Mouse (Mus musculus): Measurements from ENCODE around the gene Mrpl36. TPM values are rescaled to one million over a fixed set of nuclear protein-coding genes. Genes with fewer than 3 reads are reported as not detected.
A peak's percentile ranks its signal among the peaks of the same experiment; 100 is the strongest.

The Mrpl36 gene
- polyA plus RNA-seq, 1 experiment from 2014 or later, result 145 TPM

- Histone ChIP-seq H3K27me3 (ENCODE audit: poor library complexity, severe bottlenecking) (peaks cover 48% of the 10 kb centered on the region), H3K36me3 (replicated peaks) (no peaks in the 10 kb centered on the region), H3K4me1 (peaks cover 24% of the 10 kb centered on the region), H3K27ac (no peak overlapping the region), H3K4me3 (no peak overlapping the region), H3K9me3 (no peaks in the 10 kb centered on the region)
- WGBS, result 28% methylated on average over 8 of the region's 8 CpGs
- peak; percentile 63 for DNase-seq (ENCODE audit: extremely low spot score, low spot score)
Observed at GRCm38 (mm10) chr13:73310183-73310929, 18.0 kb upstream of the Mrpl36 start.

- H3K36me3 ChIP-seq (replicated peaks), result peaks cover 95% of the 10 kb centered on the region
- 98% methylated on average over 4 of the region's 4 CpGs for WGBS
- no peaks in the 10 kb centered on the region for H3K27me3 ChIP-seq (ENCODE audit: poor library complexity, severe bottlenecking)
Observed at GRCm38 (mm10) chr13:73320048-73320447, 8.3 kb upstream of the Mrpl36 start.

GRCm38 (mm10) chr13:73322626-73323025 is 5.7 kb upstream of the Mrpl36 start:
- no peak overlapping the region for H3K27ac ChIP-seq
- 91% methylated on average over 10 of the region's 10 CpGs for WGBS
- no peak for DNase-seq (ENCODE audit: extremely low spot score, low spot score)
- H3K4me1 ChIP-seq, result peaks cover 8% of the 10 kb centered on the region
- peaks cover 92% of the 10 kb centered on the region for H3K36me3 ChIP-seq (replicated peaks)
- H3K4me3 ChIP-seq, result no peak overlapping the region
- peaks cover under 1% of the 10 kb centered on the region; the same call in 1 of the 2 replicates for H3K9me3 ChIP-seq
- no peaks in the 10 kb centered on the region for H3K27me3 ChIP-seq (ENCODE audit: poor library complexity, severe bottlenecking)

More at GRCm38 (mm10) chr13:73320048-73320447, 8.3 kb upstream of the Mrpl36 start:
- Histone ChIP-seq H3K9me3 (peaks cover 5% of the 10 kb centered on the region; the same call in 1 of the 2 replicates), H3K4me1 (no peaks in the 10 kb centered on the region), H3K4me3 (no peak overlapping the region), H3K27ac (no peak overlapping the region)
- DNase-seq (ENCODE audit: extremely low spot score, low spot score), result no peak

GRCm38 (mm10) chr13:73323406-73323805 is 4.9 kb upstream of the Mrpl36 start:
- H3K27ac ChIP-seq, result no peak overlapping the region
- DNase-seq (ENCODE audit: extremely low spot score, low spot score), result no peak
- WGBS, result 94% methylated on average over 4 of the region's 4 CpGs
- H3K27me3 ChIP-seq (ENCODE audit: poor library complexity, severe bottlenecking), result no peaks in the 10 kb centered on the region
- H3K4me3 ChIP-seq, result no peak overlapping the region
- H3K4me1 ChIP-seq, result peaks cover 12% of the 10 kb centered on the region
- H3K9me3 ChIP-seq, result no peaks in the 10 kb centered on the region; the same call in 1 of the 2 replicates
- peaks cover 84% of the 10 kb centered on the region for H3K36me3 ChIP-seq (replicated peaks)

DNA sequence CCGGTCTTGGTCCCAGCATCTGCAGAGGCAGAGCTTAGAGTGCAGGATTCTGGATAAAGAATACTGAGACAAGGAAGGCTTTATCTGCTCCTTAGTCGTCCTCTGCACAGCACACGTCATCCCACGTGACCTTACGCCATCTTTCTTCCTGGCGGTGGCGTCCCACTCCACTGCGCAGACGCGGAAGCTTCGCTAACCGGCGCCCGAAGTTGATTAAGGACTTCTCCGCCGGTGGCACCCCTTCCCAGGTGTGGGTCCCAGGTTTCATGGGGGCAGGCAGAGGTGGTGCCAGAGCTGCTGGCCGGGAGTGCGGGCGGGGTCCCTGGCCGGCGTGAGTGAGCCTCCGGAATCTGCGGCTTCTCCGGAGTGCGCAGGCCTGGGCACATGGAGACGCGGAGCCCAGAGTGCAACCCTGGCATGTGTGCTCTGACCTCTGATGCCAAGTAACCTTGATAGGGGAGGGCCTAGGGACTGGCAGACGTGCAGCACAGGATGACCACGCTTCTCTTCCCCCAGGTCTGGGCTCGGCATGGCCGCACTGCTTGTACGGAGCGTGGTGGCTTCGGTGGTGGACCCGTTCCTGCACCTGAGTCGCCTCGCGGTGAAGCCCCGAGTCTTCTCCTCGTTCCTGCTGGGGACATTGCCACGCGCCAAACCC is 2.7 kb downstream of the Mrpl36 start:
- Histone ChIP-seq H3K4me3 (peak overlapping the region; percentile 91), H3K36me3 (replicated peaks) (peaks cover 11% of the 10 kb centered on the region), H3K9me3 (no peaks in the 10 kb centered on the region; the same call in 1 of the 2 replicates), H3K27ac (peak overlapping the region; percentile 94), H3K4me1 (peaks cover 42% of the 10 kb centered on the region), H3K27me3 (ENCODE audit: poor library complexity, severe bottlenecking) (no peaks in the 10 kb centered on the region)
- under 1% methylated on average over 42 of the region's 42 CpGs for WGBS
- peak; percentile 80 for DNase-seq (ENCODE audit: extremely low spot score, low spot score)

GRCm38 (mm10) chr13:73331736-73332135 is 3.4 kb downstream of the Mrpl36 start:
- H3K9me3 ChIP-seq, result no peaks in the 10 kb centered on the region; the same call in 1 of the 2 replicates
- peaks cover 4% of the 10 kb centered on the region for H3K36me3 ChIP-seq (replicated peaks)
- 80% methylated on average over 3 of the region's 3 CpGs for WGBS
- H3K27ac ChIP-seq, result peak overlapping the region; percentile 94
- DNase-seq (ENCODE audit: extremely low spot score, low spot score), result no peak
- peak overlapping the region; percentile 91 for H3K4me3 ChIP-seq
- H3K27me3 ChIP-seq (ENCODE audit: poor library complexity, severe bottlenecking), result no peaks in the 10 kb centered on the region
- peaks cover 49% of the 10 kb centered on the region for H3K4me1 ChIP-seq

- H3K9me3 ChIP-seq, result no peaks in the 10 kb centered on the region
- no peaks in the 10 kb centered on the region; the same call in 1 of the 2 replicates for H3K36me3 ChIP-seq (replicated peaks)
Observed at GRCm38 (mm10) chr13:73336753-73337152, 8.4 kb downstream of the Mrpl36 start.

GRCm38 (mm10) chr13:73345102-73345890 is 17.0 kb downstream of the Mrpl36 start:
- Histone ChIP-seq H3K27ac (0 out of 2 replicates have a peak overlapping the region, but pooled peaks have one; percentile 80), H3K4me3 (no peak overlapping the region), H3K4me1 (peaks cover 23% of the 10 kb centered on the region), H3K36me3 (replicated peaks) (no peaks in the 10 kb centered on the region), H3K9me3 (no peaks in the 10 kb centered on the region), H3K27me3 (ENCODE audit: poor library complexity, severe bottlenecking) (no peaks in the 10 kb centered on the region)
- DNase-seq (ENCODE audit: extremely low spot score, low spot score), result no peak
- 80% methylated on average over 9 of the region's 9 CpGs for WGBS

More at GRCm38 (mm10) chr13:73336753-73337152, 8.4 kb downstream of the Mrpl36 start:
- peaks cover 26% of the 10 kb centered on the region for H3K4me1 ChIP-seq
- H3K4me3 ChIP-seq, result no peak overlapping the region
- H3K27me3 ChIP-seq (ENCODE audit: poor library complexity, severe bottlenecking), result no peaks in the 10 kb centered on the region
- 72% methylated on average over 7 of the region's 7 CpGs for WGBS
- 0 out of 2 replicates have a peak overlapping the region, but pooled peaks have one; percentile 30 for H3K27ac ChIP-seq
- DNase-seq (ENCODE audit: extremely low spot score, low spot score), result no peak

GRCm38 (mm10) chr13:73346131-73346530 is 17.8 kb downstream of the Mrpl36 start:
- Histone ChIP-seq H3K27me3 (ENCODE audit: poor library complexity, severe bottlenecking) (no peaks in the 10 kb centered on the region), H3K36me3 (replicated peaks) (no peaks in the 10 kb centered on the region), H3K4me3 (no peak overlapping the region), H3K4me1 (peaks cover 18% of the 10 kb centered on the region), H3K9me3 (no peaks in the 10 kb centered on the region), H3K27ac (peak overlapping the region; percentile 80)
- no peak for DNase-seq (ENCODE audit: extremely low spot score, low spot score)
- WGBS, result 31% methylated on average over 2 of the region's 2 CpGs

- Histone ChIP-seq H3K9me3 (no peaks in the 10 kb centered on the region), H3K27ac (peak overlapping the region; percentile 80), H3K4me3 (no peak overlapping the region), H3K27me3 (ENCODE audit: poor library complexity, severe bottlenecking) (no peaks in the 10 kb centered on the region), H3K36me3 (replicated peaks) (no peaks in the 10 kb centered on the region), H3K4me1 (peaks cover 20% of the 10 kb centered on the region)
- WGBS, result 79% methylated on average over 4 of the region's 4 CpGs
- no peak for DNase-seq (ENCODE audit: extremely low spot score, low spot score)
Observed at GRCm38 (mm10) chr13:73346743-73347142, 18.4 kb downstream of the Mrpl36 start.

- no peaks in the 10 kb centered on the region for H3K36me3 ChIP-seq (replicated peaks)
- no peaks in the 10 kb centered on the region for H3K27me3 ChIP-seq (ENCODE audit: poor library complexity, severe bottlenecking)
- H3K27ac ChIP-seq, result peak overlapping the region; percentile 80
- no peaks in the 10 kb centered on the region for H3K9me3 ChIP-seq
- peaks cover 20% of the 10 kb centered on the region for H3K4me1 ChIP-seq
- WGBS, result 73% methylated on average over 3 of the region's 3 CpGs
- no peak overlapping the region for H3K4me3 ChIP-seq
- DNase-seq (ENCODE audit: extremely low spot score, low spot score), result no peak
Observed at GRCm38 (mm10) chr13:73347171-73347570, 18.9 kb downstream of the Mrpl36 start.

DNA sequence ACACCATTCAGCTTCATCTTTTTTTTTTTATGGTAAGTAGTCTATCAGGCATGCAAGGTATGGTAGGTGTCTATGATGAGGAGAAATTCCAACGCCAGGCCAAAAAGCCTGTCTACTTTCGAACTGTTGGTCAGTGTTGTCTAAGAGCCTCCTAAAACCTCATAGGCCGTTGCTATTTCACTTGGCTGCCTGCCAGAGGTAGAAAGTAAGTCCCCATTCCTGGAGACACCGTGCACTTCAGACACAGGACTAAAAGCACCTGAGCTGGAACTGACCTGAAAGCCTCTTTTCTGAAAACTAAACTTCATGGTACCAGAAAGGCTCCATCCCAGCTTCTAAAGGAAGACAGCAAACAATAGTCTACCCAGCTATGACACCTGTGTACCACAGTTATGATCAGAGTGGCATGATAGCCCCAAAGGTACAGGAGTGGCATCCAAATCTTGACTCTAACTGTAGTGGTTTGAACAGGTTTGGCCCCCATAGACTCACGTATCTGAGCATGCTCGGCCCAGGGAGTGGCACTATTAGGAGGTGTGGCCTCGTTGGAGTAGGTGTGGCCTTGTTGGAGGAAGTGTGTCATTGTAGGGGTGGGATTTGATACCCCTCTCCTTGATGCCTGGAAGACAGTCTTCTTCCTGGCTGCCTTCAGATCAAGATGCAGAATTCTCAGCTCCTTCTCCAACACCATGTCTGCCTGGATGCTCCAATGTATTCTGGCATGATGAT is 19.8 kb downstream of the Mrpl36 start:
- DNase-seq (ENCODE audit: extremely low spot score, low spot score), result no peak
- Histone ChIP-seq H3K27me3 (ENCODE audit: poor library complexity, severe bottlenecking) (no peaks in the 10 kb centered on the region), H3K4me1 (peaks cover 20% of the 10 kb centered on the region), H3K27ac (no peak overlapping the region), H3K4me3 (no peak overlapping the region), H3K36me3 (replicated peaks) (no peaks in the 10 kb centered on the region), H3K9me3 (no peaks in the 10 kb centered on the region)
- WGBS, result 90% methylated on average over 7 of the region's 7 CpGs

Measured in forebrain, embryonic 10.5 days (tissue).